Mouse (Mus musculus) spleen, adult 18-20 months (tissue): ENCODE measurements around the gene Rnf220.
A peak's percentile ranks its signal among the peaks of the same experiment; 100 is the strongest.
"Not testable (repeated sequence)": the region's sequence is repeated elsewhere in the genome, so short reads cannot be mapped to it uniquely, and the experiment has no call there.

Experiments
- DNase-seq, 2 experiments: peaks; one replicate each; pipeline ENCODE4 v3.0.0; 2022; ENCODE audit warnings: mixed read lengths in 2 of 2

Gene Rnf220

GRCm38 (mm10) chr4:117262101-117262913 lies 234.5 kb downstream of the Rnf220 start:
- no peak for DNase-seq

- DNase-seq = no peak
Observed at GRCm38 (mm10) chr4:117261222-117261621, 235.6 kb downstream of the Rnf220 start.

DNA sequence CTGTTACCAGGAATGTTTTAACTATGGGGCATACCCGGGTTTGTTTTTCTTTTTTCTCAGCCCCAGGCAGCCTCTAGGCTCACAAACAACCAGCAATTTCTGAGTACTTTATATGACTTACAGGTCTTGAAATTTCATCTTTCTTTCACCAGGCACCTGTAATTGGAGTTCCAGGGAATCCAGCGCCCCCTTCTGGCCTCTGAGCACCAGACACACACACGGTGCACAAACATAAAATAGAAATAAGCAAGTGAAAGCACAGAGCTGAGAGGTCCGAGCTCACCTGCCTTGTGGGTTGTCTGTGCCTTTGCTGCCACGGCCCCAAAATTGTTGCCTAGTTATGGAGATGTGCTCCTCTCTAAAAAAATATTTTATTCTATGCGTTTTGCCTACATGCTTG lies 236.9 kb downstream of the Rnf220 start:
- not testable (repeated sequence) for DNase-seq

DNA sequence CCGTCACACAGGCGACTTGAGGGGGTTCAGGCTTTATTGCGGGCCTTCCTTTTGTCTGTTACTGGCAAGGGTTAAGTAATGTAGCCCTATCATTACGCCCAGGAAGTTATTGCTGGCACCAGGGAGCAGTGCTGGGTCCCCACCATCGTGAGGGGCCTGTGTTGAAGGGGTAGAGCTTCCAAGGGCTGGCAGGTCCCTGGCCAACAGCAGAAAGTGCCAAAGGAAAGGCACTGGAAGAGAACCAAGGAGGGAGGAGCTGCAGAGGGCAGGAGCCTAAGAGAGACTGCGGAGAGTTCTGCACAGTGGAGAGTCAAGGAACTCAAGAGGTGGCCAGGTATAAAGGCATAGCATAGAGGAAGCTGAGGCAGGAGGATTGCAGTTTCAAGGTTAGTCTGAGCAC lies 242.2 kb downstream of the Rnf220 start:
- DNase-seq = no peak

DNA sequence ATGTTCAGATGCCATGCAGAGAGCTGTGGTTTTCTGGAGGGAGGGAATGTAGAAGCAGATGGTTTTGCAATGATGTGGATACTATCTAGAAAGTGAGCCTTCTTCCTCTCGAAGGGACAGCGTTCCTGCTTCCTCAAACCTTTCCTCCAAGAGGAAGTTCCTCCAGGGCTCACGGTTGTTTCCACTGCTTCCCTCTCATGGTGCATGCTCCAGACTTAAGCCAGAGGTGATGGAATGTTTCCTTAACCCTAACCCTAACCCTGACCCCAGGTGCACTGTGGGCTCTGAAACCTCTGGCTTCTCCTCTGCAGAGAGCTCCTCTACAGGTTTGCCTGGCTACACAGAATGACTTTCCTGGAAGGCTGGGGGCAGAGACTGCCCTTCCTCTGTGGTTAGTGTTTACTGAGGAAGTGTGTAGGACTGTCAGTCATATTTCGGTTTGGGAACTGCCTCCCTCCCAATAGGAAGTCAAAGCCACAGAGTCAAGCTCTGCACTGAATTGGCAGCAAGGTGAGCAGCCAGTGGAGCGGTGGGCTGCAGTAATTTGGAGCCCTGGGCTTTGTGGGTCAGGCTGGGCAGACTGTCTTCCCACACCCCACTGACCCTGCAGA lies 242.7 kb downstream of the Rnf220 start:
- no peak for DNase-seq

GRCm38 (mm10) chr4:117253218-117254016 lies 243.4 kb downstream of the Rnf220 start:
- DNase-seq = no peak

- DNase-seq = no peak
Observed at GRCm38 (mm10) chr4:117252755-117253154, 244.1 kb downstream of the Rnf220 start.

GRCm38 (mm10) chr4:117252351-117252750 lies 244.5 kb downstream of the Rnf220 start:
- no peak for DNase-seq

- DNase-seq = peak; percentile 76 to 80
Observed at GRCm38 (mm10) chr4:117251801-117252316, 245.0 kb downstream of the Rnf220 start, which contains the start of the genes Tmem53 and Armh1. Tmem53 (plus strand) TSS chr4:117251951. Armh1 (minus strand) TSS chr4:117252125.

GRCm38 (mm10) chr4:117250982-117251381 lies 245.9 kb downstream of the Rnf220 start:
- no peak for DNase-seq

DNA sequence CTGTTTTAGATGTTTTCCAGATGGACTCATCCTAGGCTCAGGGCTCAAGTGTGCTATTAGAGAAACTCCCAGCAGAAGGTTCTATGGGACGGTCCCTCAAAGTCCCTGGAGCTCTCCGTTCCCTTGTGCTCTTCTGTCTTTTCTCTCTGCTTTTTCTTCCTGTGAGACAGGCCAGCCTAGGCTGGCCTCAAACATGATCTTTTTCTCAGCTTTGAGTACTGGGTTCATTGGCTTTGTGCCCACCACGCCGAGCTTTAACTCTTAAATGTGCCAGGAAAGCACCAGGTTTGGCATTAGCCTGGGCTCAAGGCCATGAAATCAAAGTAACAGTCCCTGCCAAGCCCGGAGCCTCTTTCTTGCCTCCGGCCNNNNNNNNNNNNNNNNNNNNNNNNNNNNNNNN lies 256.0 kb downstream of the Rnf220 start:
- no peak for DNase-seq

DNA sequence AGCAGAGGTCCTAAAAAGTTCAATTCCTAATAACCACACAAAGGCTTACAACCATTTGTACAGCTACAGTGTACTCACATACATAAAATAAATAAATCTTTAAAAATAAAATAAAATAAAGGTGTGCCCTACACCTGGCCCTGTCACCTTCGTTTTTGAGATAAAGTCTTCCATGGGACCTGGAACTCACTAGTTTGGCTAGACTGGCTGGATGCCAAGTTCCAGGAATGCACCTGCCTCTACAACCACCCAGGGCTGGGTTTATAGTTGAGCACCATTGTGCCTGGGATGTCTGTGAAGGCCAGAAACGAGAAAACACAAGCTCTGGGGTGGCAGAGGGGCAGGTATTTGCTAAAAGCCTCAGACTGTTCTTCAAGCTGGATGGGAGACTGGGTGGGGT lies 257.7 kb downstream of the Rnf220 start:
- DNase-seq = no peak

DNA sequence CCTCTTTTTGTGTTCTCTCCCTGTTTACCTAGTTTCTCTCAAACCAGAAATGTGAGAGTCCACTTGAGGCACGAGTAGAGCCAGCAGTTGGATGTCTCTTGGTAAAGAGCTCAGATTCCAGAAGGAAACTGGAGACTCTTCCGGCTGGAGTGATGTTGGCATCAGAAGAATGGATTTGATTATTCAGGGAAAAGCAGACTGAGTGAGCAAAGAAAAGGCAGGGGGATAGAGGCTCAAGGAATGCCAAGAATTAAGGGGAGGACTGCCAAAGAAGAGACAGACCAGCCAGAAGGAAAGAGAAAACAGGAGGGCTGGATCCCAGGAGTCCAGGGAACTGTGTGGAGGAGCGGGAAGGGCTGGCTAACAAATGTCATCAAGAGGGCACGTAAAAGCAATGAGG lies 261.0 kb downstream of the Rnf220 start:
- DNase-seq = no peak

DNA sequence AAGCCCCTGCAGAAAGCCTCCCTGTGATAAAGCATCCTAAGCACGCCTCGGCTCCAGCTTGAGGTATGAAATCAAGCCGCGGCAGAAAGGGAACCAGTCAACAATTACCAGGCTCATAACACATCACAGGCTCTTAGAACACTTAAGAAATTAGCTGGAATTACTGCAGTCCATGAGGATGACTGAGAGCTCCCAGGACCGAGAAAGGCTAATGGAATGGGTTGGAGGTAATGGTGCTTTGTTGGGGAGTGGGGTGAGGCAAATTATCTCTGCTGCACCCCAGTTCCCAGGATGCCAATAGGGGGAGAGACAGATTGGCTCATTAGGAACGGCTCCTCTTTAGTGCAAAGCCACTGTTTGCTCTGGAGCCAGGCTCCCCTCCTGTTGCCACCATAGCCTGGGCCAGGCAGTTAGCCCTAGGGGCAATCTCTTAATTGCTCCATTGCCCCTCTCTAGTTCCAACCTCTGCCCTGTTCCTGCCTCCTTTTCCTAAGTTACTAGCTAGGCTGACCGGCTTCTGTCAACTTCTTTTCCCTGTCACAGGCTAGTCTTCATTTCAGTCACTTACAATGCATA lies 262.6 kb downstream of the Rnf220 start:
- DNase-seq = no peak

- DNase-seq = no peak
Observed at GRCm38 (mm10) chr4:117231208-117231607, 265.6 kb downstream of the Rnf220 start.

- no peak for DNase-seq
Observed at GRCm38 (mm10) chr4:117230331-117230730, 266.5 kb downstream of the Rnf220 start.

GRCm38 (mm10) chr4:117229590-117229989 lies 267.3 kb downstream of the Rnf220 start:
- DNase-seq = no peak

GRCm38 (mm10) chr4:117225250-117225649 lies 271.6 kb downstream of the Rnf220 start:
- DNase-seq = no peak

DNA sequence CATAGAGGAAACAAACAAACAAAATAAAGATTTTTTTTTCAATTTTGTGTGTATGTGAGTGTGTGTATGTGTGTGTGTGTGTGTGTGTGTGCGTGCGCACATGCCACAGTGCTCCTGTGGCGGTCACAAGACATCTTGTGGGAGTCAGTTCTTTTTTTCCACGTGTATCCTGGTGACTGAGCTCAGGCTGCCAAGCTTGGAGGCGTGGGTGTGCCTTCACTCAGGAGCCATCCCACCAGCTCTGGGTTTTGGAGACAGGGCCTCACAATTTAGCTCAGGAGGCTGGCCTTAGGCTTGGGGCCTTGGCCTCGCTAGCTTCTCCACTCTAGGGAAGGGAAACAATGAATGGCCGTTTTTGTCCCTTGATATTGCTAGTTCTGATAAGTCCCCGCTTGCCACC lies 272.7 kb downstream of the Rnf220 start:
- DNase-seq = no peak

DNA sequence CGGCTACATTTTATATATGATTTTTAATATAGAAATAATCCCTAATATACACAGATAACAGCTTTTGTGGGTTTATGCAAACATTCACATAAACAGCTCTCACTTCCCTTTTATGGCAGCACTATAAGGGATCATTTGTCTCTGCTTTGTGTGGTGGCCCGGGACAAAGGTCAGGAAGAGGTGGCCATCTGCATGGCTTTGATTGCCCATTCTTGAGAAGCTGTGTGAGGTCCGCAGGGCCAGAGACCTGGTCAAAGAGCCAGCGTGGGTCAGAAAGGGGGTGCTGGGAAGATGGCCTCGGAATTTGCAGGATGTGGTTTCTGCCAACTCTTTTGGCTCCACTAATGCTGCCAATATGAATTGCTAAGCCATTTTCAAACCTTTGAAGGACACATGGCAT lies 273.9 kb downstream of the Rnf220 start:
- no peak for DNase-seq

DNA sequence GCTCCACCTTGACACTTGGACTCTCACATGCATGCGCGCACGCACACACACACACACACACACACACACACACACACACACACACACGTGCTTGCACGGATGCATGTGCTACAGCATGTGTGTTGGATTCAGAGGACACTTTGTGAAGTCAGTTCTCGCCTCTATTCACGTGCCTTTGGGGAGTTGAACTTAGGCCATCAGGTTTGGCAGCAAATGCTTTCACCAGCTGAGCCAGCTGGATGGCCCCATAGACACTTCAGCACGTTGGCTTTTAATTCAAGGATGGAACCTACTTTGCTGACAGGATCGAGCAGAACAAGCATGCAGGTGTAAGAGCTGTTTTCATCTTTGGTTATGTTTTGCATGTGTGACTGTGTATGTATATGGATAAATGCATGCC lies 275.0 kb downstream of the Rnf220 start:
- DNase-seq = no peak
